Mouse (Mus musculus) cerebellum, postnatal 14 days (tissue): ENCODE measurements around the gene Gla.
"Not testable (repeated sequence)": the region's sequence is repeated elsewhere in the genome, so short reads cannot be mapped to it uniquely, and the experiment has no call there.

Source experiments
- DNase-seq, 2 experiments: peaks; one replicate each; pipeline ENCODE4 v3.0.0; 2021; ENCODE audit warnings: mixed read lengths in 2 of 2

The Gla gene

GRCm38 (mm10) chrX:134588261-134588660 lies 12.7 kb downstream of the Gla start:
- no peak for DNase-seq

- no peak for DNase-seq
Observed at GRCm38 (mm10) chrX:134586447-134586846, 14.5 kb downstream of the Gla start.

- peak; percentile 90 to 96 for DNase-seq
Observed at GRCm38 (mm10) chrX:134585103-134586002, 15.6 kb downstream of the Gla start, which contains the start of gene Rpl36a. Rpl36a (plus strand) TSS chrX:134585654.

- no peak for DNase-seq
Observed at GRCm38 (mm10) chrX:134582888-134583669, 17.8 kb downstream of the Gla start, which contains the start of gene Btk. Btk (minus strand) TSS chrX:134583570.

- no peak for DNase-seq
Observed at GRCm38 (mm10) chrX:134582270-134582669, 18.7 kb downstream of the Gla start.

- DNase-seq: no peak
Observed at GRCm38 (mm10) chrX:134580528-134581305, 20.2 kb downstream of the Gla start.

- no peak for DNase-seq
Observed at GRCm38 (mm10) chrX:134577896-134578295, 23.0 kb downstream of the Gla start.

GRCm38 (mm10) chrX:134566536-134567222 lies 34.2 kb downstream of the Gla start:
- DNase-seq: no peak

GRCm38 (mm10) chrX:134564326-134564725 lies 36.6 kb downstream of the Gla start:
- no peak for DNase-seq

GRCm38 (mm10) chrX:134554425-134554824 lies 46.5 kb downstream of the Gla start:
- DNase-seq: no peak

- DNase-seq: no peak
Observed at GRCm38 (mm10) chrX:134553326-134553725, 47.6 kb downstream of the Gla start.

- DNase-seq: peak; percentile 58 to 63
Observed at GRCm38 (mm10) chrX:134550903-134551302, 50.0 kb downstream of the Gla start.

GRCm38 (mm10) chrX:134547330-134547729 lies 53.6 kb downstream of the Gla start:
- no peak for DNase-seq

GRCm38 (mm10) chrX:134541955-134542308 lies 59.0 kb downstream of the Gla start:
- no peak for DNase-seq

GRCm38 (mm10) chrX:134541145-134541954 lies 59.6 kb downstream of the Gla start, which contains the start of gene Timm8a1:
Timm8a1 (minus strand) TSS chrX:134541865.
- peak; percentile 50 to 59 for DNase-seq

- DNase-seq: peak; percentile 1 to 2
Observed at GRCm38 (mm10) chrX:134540414-134541135, 60.4 kb downstream of the Gla start.

- not testable (repeated sequence) for DNase-seq
Observed at GRCm38 (mm10) chrX:134539795-134540194, 61.1 kb downstream of the Gla start.
